Mouse (Mus musculus) heart, embryonic 10.5 days (tissue): ENCODE results near the gene Plxnb2. TPM values are rescaled to one million over a fixed set of nuclear protein-coding genes. Genes with fewer than 3 reads are reported as not detected.

Experiments used
- DNase-seq: peaks from one replicate; pipeline ENCODE4 v3.0.0-alpha.2; 2017; ENCODE audit warnings: low spot score
- H3K27ac ChIP-seq: fragments of 300-500 bp; sonication (generic); 2 replicates; pipeline ENCODE4 v1.5.1; 2016; ENCODE audit warnings: mild to moderate bottlenecking
- H3K27me3 ChIP-seq: fragments of 300-500 bp; sonication (generic); 2 replicates; pipeline ENCODE4 v1.6.1; 2016; ENCODE audit warnings: mild to moderate bottlenecking; ENCODE audit not compliant: poor library complexity, insufficient read depth, severe bottlenecking
- H3K36me3 ChIP-seq: fragments of 300-500 bp; sonication (generic); 2 replicates; pipeline ENCODE4 v1.6.1; 2016; ENCODE audit warnings: mild to moderate bottlenecking, moderate library complexity
- H3K4me1 ChIP-seq: fragments of 300-500 bp; sonication (generic); 2 replicates; pipeline ENCODE4 v1.6.1; 2016; ENCODE audit warnings: mild to moderate bottlenecking
- H3K4me3 ChIP-seq: fragments of 300-500 bp; sonication (generic); 2 replicates; pipeline ENCODE4 v1.5.1; 2016; ENCODE audit warnings: mild to moderate bottlenecking, moderate library complexity
- H3K9me3 ChIP-seq: fragments of 300-500 bp; sonication (generic); 2 replicates; pipeline ENCODE4 v1.6.1; 2016; ENCODE audit warnings: mild to moderate bottlenecking, moderate library complexity
- WGBS: fragments of 180-500 bp; shearing (Covaris S2); methylation state at CpG from one replicate; pipeline ENCODE4 v1.1.7; 2016; 5-methylcytosine and 5-hydroxymethylcytosine counted together
- microRNA-seq: library from miRNA; unstranded; fragments of <30 nt; microRNA quantifications from one replicate; pipeline ENCODE4, GENCODE M21; 2017
- polyA plus RNA-seq: library from polyadenylated mRNA; unstranded; fragments of >200 nt; fragmentation: Nextera tagmentation; extraction: Ambion mirVana; gene quantifications from 2 replicates; pipeline ENCODE4 v1.2.1, GENCODE M21; 2016

Plxnb2 gene
- polyA plus RNA-seq, 1 experiment from 2014 or later = 117 TPM

DNA sequence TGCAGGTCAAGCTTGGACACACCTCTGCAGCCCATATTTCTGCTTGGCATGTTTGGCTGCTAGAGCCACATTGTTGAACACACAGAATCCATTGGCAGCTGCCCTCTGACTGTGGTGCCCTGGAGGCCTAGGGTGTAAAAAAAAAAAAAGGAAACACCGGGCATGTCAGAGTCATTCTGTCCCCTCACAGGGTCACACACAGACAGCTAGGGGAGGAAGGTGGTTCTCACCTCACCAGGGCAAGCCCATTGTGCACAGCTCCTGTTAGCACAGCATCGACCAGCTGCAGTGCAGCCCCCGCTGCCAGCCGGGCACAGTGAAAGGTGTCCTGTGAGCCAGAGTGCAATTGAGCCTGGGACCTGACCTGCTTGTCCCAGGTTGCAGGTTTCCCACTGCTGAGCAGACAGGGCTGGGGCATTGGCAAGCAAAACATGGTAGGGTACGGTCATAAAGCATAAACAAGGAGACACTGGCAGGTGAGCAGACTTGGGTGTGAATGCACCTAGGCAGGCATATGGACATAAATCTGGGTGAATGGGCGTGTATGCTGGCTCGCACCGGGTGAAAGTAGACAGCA lies 53.1 kb downstream of the Plxnb2 start:
- peak overlapping the region; percentile 92; the same call in 1 of the 2 replicates for H3K27ac ChIP-seq
- H3K4me3 ChIP-seq = peak overlapping the region; percentile 76
- no peaks in the 10 kb centered on the region for H3K9me3 ChIP-seq
- H3K36me3 ChIP-seq = peaks cover 35% of the 10 kb centered on the region
- no peaks in the 10 kb centered on the region for H3K27me3 ChIP-seq
- peaks cover 27% of the 10 kb centered on the region for H3K4me1 ChIP-seq
- 81% methylated on average over 8 of the region's 8 CpGs for WGBS
- DNase-seq = no peak

DNA sequence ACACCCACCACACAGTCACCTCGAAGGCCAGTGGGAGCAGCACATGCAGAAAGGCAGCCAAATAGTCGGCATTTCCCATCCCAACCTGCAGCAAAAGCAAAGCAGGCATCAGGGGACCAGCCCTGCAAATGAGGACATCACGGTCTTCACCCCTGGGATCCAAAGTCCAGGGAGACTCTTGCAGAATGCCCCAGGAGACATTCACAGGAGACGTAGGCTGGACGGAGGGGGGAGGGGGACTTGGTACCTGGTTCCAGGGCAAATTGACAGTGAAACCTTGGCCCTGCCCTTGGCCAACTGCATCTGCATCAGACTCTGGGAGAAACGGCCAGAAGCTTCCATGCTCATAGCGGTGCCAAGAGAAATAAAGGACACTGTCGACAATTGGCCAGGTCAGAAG lies 54.0 kb downstream of the Plxnb2 start:
- Histone ChIP-seq H3K4me1 (peaks cover 35% of the 10 kb centered on the region), H3K9me3 (no peaks in the 10 kb centered on the region), H3K27me3 (no peaks in the 10 kb centered on the region), H3K36me3 (peaks cover 28% of the 10 kb centered on the region), H3K27ac (no peak overlapping the region), H3K4me3 (no peak overlapping the region)
- DNase-seq = no peak
- WGBS = 87% methylated on average over 8 of the region's 8 CpGs

DNA sequence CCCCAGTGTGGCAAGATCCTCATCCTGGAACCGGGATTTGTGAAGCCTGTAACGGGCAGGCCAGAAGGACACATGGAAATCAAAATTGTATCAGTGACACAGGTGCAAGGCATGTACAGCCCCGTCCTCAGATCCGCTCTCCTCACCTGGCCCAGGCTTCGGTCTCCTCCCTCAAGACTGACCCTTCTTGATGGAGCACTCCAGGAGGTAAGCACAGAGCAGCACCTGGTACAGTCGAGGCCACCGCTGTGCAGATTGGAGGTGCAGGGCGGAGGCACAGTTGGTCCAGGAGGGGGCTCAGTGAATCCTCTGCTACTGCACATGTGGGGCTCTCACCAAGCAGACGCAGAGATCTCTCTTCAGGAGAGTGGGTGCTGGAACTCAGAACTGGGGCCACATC lies 55.2 kb downstream of the Plxnb2 start:
- Histone ChIP-seq H3K4me3 (no peak overlapping the region), H3K9me3 (no peaks in the 10 kb centered on the region), H3K4me1 (peaks cover 46% of the 10 kb centered on the region), H3K27me3 (no peaks in the 10 kb centered on the region), H3K36me3 (peaks cover 19% of the 10 kb centered on the region), H3K27ac (no peak overlapping the region)
- WGBS = 91% methylated on average over 9 of the region's 9 CpGs
- DNase-seq = no peak

DNA sequence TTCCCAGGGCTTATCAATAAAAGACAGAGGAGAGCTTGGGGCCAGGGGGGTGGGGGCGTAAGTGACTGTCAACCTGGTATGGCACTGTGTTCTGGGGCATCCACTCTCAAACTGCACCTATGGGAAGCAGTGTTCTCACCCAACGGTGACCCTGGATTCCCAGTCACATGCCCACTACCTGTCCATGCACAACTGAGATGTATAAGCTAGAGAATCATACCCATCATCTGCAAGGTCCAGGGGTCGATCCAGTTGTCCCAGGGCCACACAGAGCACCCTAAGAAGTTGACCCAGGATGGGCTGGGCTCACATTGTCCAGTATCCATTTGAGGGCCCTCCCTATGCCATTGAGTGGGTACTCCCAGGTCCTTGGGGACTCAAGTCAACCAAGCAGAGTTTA lies 56.3 kb downstream of the Plxnb2 start:
- 87% methylated on average over 3 of the region's 3 CpGs for WGBS
- no peaks in the 10 kb centered on the region for H3K9me3 ChIP-seq
- H3K4me1 ChIP-seq = peaks cover 50% of the 10 kb centered on the region

DNA sequence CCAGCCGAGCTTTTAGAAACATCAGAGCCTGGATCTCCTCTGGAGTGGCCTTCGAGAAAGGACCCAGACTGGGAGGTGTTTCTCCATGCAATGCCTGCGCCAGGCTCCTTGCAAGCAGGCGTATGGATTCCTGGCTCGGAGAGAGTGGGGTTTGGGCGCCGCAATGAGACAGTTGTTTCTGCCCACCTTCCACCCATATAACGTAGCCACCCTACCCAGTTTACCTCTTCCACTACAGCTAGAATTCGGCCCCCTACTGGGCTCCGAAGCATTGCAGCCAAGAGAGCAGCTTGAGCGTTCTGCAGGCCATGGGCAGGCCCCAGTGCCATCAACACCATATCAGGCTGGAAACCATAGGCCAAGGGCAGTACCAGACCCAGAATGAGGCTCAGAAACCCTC lies 57.0 kb downstream of the Plxnb2 start:
- Histone ChIP-seq H3K9me3 (no peaks in the 10 kb centered on the region), H3K27me3 (no peaks in the 10 kb centered on the region), H3K36me3 (peaks cover 30% of the 10 kb centered on the region), H3K27ac (peak overlapping the region; percentile 92), H3K4me3 (peak overlapping the region; percentile 89), H3K4me1 (peaks cover 45% of the 10 kb centered on the region)
- no peak for DNase-seq
- WGBS = 32% methylated on average over 11 of the region's 11 CpGs

More for the DNA sequence above, 56.3 kb downstream of the Plxnb2 start:
- no peak for DNase-seq
- no peak overlapping the region for H3K4me3 ChIP-seq
- peaks cover 25% of the 10 kb centered on the region for H3K36me3 ChIP-seq
- no peak overlapping the region for H3K27ac ChIP-seq
- no peaks in the 10 kb centered on the region for H3K27me3 ChIP-seq

DNA sequence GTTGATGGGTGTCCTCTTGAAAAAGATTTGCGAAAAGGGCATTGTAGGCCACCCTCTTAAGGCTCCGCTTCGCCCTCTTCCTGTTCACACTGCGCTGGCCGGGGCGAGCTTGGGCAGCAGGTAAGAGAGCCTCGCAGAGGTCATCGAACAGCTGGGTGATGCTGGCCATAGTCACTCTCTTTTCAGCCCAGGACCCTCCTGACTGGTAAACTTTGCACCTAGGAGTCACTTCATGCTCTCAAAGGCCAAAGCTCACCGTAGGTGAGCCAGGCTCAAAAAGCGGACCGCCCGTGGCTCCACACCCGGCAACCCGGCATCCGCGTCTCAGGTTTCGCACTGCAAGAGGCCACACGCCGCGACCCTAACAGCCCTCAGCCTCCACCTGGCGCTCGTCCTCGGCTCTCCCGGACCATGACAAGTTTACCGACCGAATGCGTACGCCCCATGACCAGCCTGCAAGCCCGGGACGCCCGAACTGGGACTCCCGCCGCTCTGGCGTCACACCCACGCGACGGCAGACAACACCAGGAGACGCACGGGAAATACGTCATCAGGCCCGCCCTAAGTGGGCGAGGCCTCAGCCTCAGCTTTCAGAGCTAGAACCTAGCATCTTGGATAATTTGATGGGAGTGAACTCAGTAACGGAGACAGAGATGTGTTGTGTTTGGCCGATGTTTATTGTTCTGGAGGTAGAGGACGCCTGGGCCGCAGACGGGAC lies 57.8 kb downstream of the Plxnb2 start, which contains the start of gene Tubgcp6:
Tubgcp6 (minus strand) TSS at position 464 of the 718 bp plus-strand sequence.
- Histone ChIP-seq H3K4me1 (peaks cover 40% of the 10 kb centered on the region), H3K36me3 (peaks cover 37% of the 10 kb centered on the region), H3K27me3 (no peaks in the 10 kb centered on the region), H3K4me3 (peak within 1 kb of the TSS; percentile 89), H3K27ac (peak within 1 kb of the TSS; percentile 92), H3K9me3 (no peaks in the 10 kb centered on the region)
- WGBS = under 1% methylated on average over 47 of the region's 47 CpGs
- peak; percentile 97 for DNase-seq

DNA sequence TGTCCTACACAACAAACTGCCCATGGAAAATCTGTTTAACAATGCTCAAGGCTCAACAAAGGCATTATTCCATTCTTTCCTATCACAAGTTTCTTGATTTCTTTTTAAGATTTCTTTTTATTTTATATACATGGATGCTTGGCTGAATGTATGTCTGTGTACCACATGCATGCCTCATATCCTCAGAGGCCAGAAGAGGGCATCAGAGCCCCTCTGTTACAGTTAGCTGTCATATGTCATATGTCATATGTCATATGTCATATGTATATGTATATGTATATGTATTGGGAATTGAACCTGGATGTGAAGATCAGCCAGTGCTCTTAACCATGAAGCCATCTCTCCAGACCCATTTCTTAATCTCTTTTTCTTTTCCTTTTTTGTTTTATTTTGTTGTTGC lies 62.6 kb downstream of the Plxnb2 start:
- no peak for DNase-seq
- Histone ChIP-seq H3K4me1 (peaks cover 23% of the 10 kb centered on the region), H3K4me3 (no peak overlapping the region), H3K36me3 (peaks cover 60% of the 10 kb centered on the region), H3K9me3 (no peaks in the 10 kb centered on the region), H3K27me3 (no peaks in the 10 kb centered on the region), H3K27ac (no peak overlapping the region)

DNA sequence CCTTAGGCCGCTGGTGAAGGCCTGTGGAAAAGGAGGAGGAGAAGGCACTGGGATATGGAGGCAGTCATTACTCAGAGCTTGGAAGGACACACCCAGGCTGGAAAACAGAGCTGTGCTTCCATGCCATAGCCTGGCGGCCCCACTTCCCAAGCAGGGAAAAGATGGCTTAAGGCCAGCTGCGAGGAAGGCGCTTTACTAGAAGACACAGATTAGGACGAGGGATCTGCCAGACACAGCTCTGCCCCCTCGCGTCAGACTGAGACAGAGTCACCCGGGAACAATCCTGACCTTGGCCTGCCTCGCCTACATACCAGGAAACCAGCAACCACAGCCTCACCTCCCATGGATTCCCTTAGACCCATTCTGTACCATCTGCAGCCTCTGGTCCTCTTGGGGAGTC lies 70.4 kb downstream of the Plxnb2 start:
- WGBS = 81% methylated on average over 9 of the region's 9 CpGs
- no peak for DNase-seq
- Histone ChIP-seq H3K27me3 (no peaks in the 10 kb centered on the region), H3K9me3 (no peaks in the 10 kb centered on the region), H3K36me3 (peaks cover 91% of the 10 kb centered on the region), H3K27ac (no peak overlapping the region), H3K4me1 (no peaks in the 10 kb centered on the region), H3K4me3 (no peak overlapping the region)

DNA sequence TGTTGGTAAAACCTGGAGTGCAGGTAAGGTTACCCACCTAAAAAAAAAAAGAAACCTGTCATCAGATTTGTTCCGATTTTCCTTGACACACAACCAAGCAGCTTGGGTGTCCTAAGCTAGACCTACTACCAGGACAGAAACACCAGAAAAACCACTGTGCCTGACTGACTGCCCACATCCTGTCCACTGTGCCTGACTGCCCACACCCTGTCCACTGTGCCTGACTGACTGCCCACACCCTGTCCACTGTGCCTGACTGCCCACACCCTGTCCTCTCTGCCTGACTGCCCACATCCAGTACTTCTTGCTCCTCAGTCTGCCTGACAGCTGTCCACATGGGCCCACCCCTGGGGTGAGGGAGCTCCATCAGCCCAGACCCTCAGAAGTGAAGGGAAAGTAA lies 73.6 kb downstream of the Plxnb2 start:
- H3K36me3 ChIP-seq = peaks cover 100% of the 10 kb centered on the region
- H3K4me1 ChIP-seq = no peaks in the 10 kb centered on the region
- H3K4me3 ChIP-seq = no peak overlapping the region
- H3K27me3 ChIP-seq = no peaks in the 10 kb centered on the region
- WGBS = 94% methylated on average over 1 of the region's 1 CpGs
- DNase-seq = no peak
- no peaks in the 10 kb centered on the region for H3K9me3 ChIP-seq
- no peak overlapping the region for H3K27ac ChIP-seq

DNA sequence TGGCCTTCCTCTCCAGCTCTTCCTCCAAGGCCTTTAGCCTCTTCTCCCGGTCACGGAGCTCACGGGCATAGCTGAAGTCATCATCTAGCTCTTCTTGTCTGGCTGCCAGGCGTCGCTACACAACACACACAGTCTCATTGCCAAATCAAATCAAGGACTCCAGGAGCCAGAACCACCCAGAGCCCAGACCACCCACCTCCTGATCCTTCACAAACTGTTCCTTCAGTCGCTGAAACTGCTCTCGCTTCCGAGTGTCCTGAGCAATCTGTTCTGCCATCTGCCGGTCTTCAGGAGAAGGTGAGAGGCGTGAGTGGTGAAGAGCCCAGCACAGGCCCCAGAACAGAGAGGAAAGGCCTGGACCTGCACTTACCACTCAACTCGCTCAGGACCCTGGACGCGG lies 74.5 kb downstream of the Plxnb2 start:
- no peaks in the 10 kb centered on the region for H3K4me1 ChIP-seq
- H3K36me3 ChIP-seq = peaks cover 100% of the 10 kb centered on the region
- 89% methylated on average over 13 of the region's 13 CpGs for whole genome bisulfite sequencing
- H3K4me3 ChIP-seq = no peak overlapping the region
- H3K27ac ChIP-seq = no peak overlapping the region
- no peaks in the 10 kb centered on the region for H3K9me3 ChIP-seq
- no peaks in the 10 kb centered on the region for H3K27me3 ChIP-seq
- DNase-seq = no peak

Small RNA genes lying within 50 kb of the gene (microRNA-seq; reads per million reads assigned to microRNA genes)
- 5.1 reads per million, percentile 15 among the genes with 10 or more reads in this experiment for gene Mir6958
- not detected for gene Mir7118

Other genes with a start within 250 kb of the Plxnb2 start
- gene Ttll8, start 226.4 kb downstream of the Plxnb2 start, polyA plus RNA-seq = not detected in 2 replicates
- gene Mlc1, start 201.8 kb downstream of the Plxnb2 start, polyA plus RNA-seq = not detected in 2 replicates
- gene Mov10l1, start 197.9 kb downstream of the Plxnb2 start, polyA plus RNA-seq = 45.0 and 85.0 TPM in 2 replicates
- 1.8 and 1.9 TPM in 2 replicates for gene Panx2, start 121.1 kb downstream of the Plxnb2 start, polyA plus RNA-seq
- gene Trabd, start 105.7 kb downstream of the Plxnb2 start, polyA plus RNA-seq = 63.0 and 67.6 TPM in 2 replicates
- 9.5 and 11.8 TPM in 2 replicates for gene Selenoo, start 91.7 kb downstream of the Plxnb2 start, polyA plus RNA-seq
- gene Tubgcp6, start 57.7 kb downstream of the Plxnb2 start, polyA plus RNA-seq = 15.4 and 17.1 TPM in 2 replicates
- gene Hdac10, start 52.1 kb downstream of the Plxnb2 start, polyA plus RNA-seq = 18.5 and 19.0 TPM in 2 replicates
- 25.4 and 26.4 TPM in 2 replicates for gene Mapk12, start 40.1 kb downstream of the Plxnb2 start, polyA plus RNA-seq
- gene Mapk11, start 31.2 kb downstream of the Plxnb2 start, polyA plus RNA-seq = 4.2 and 4.8 TPM in 2 replicates
- gene Dennd6b, start 15.7 kb upstream of the Plxnb2 start, polyA plus RNA-seq = 23.1 and 23.5 TPM in 2 replicates
- gene Ppp6r2, start 30.8 kb upstream of the Plxnb2 start, polyA plus RNA-seq = 12.4 and 23.5 TPM in 2 replicates
- 53.3 and 57.2 TPM in 2 replicates for gene Sbf1, start 134.5 kb upstream of the Plxnb2 start, polyA plus RNA-seq
- gene Adm2, start 141.9 kb upstream of the Plxnb2 start, polyA plus RNA-seq = 0.39 and 0.65 TPM in 2 replicates
- not detected in 2 replicates for gene Miox, start 153.6 kb upstream of the Plxnb2 start, polyA plus RNA-seq
- 51.5 and 55.2 TPM in 2 replicates for gene Lmf2, start 174.9 kb upstream of the Plxnb2 start, polyA plus RNA-seq
- gene Ncaph2, start 174.9 kb upstream of the Plxnb2 start, polyA plus RNA-seq = 137 and 150 TPM in 2 replicates
- 8.1 TPM in 2 replicates for gene Sco2, start 193.1 kb upstream of the Plxnb2 start, polyA plus RNA-seq
- 1.3 and 1.4 TPM in 2 replicates for gene Tymp, start 196.3 kb upstream of the Plxnb2 start, polyA plus RNA-seq
- gene Odf3b, start 198.5 kb upstream of the Plxnb2 start, polyA plus RNA-seq = 0.31 and 0.38 TPM in 2 replicates
- 0.06 TPM in 1 of 2 replicates, not detected in the other for gene Klhdc7b, start 204.1 kb upstream of the Plxnb2 start, polyA plus RNA-seq
- gene Syce3, start 229.7 kb upstream of the Plxnb2 start, polyA plus RNA-seq = not detected in 2 replicates
- 73.9 and 147 TPM in 2 replicates for gene Cpt1b, start 245.1 kb upstream of the Plxnb2 start, polyA plus RNA-seq
- gene C730034F03Rik, start 248.8 kb upstream of the Plxnb2 start, polyA plus RNA-seq = 2.7 and 3.4 TPM in 2 replicates
- 0.38 and 0.58 TPM in 2 replicates for gene Gm44502, start 248.9 kb upstream of the Plxnb2 start, polyA plus RNA-seq
- gene Chkb, start 249.1 kb upstream of the Plxnb2 start, polyA plus RNA-seq = 64.7 and 64.8 TPM in 2 replicates